Mouse (Mus musculus) MEL (cell line): ENCODE results near the gene Znrf4. TPM values are rescaled to one million over a fixed set of nuclear protein-coding genes. Genes with fewer than 3 reads are reported as not detected.

Source experiments
- DNase-seq: peaks from one replicate; pipeline ENCODE4 v3.0.0; 2011; ENCODE audit warnings: low read depth, low spot score
- H3K27ac ChIP-seq: 2 replicates; pipeline ENCODE4 v1.5.1; 2012; ENCODE audit warnings: low read depth, mild to moderate bottlenecking, control low read depth, low read length, moderate library complexity; ENCODE audit not compliant: control insufficient read depth
- H3K27me3 ChIP-seq, 2 experiments: fragments of 150-350 bp in 1 of 2; sonication (generic) in 1 of 2; 2 replicates each; pipeline ENCODE4 v1.6.1; 2012; ENCODE audit warnings: low read length in 2 of 2, mild to moderate bottlenecking in 2 of 2, improper control_type of control experiment in 1 of 2, moderate library complexity in 1 of 2; ENCODE audit not compliant: insufficient read depth in 2 of 2, control insufficient read depth in 1 of 2
- H3K36me3 ChIP-seq, 2 experiments: 2 replicates each; pipeline ENCODE4 v1.6.1; 2012 to 2014; ENCODE audit warnings: low read length in 2 of 2, improper control_type of control experiment in 1 of 2, inconsistent platforms in 1 of 2, mild to moderate bottlenecking in 1 of 2; ENCODE audit not compliant: insufficient read depth in 2 of 2, control insufficient read depth in 1 of 2
- H3K4me1 ChIP-seq, 2 experiments: fragments of 150-350 bp in 1 of 2; sonication (generic) in 1 of 2; 2 replicates each; pipeline ENCODE4 v1.6.1; 2012; ENCODE audit warnings: low read length in 2 of 2, improper control_type of control experiment in 1 of 2, mild to moderate bottlenecking in 1 of 2; ENCODE audit not compliant: insufficient read depth in 2 of 2, control insufficient read depth in 1 of 2
- H3K4me3 ChIP-seq, 2 experiments: fragments of 150-350 bp in 1 of 2; sonication (generic) in 1 of 2; 2 replicates each; pipeline ENCODE4 v1.5.1; 2012; ENCODE audit warnings: low read depth in 2 of 2, low read length in 2 of 2, mild to moderate bottlenecking in 2 of 2, moderate library complexity in 2 of 2, control low read depth in 1 of 2, improper control_type of control experiment in 1 of 2; ENCODE audit not compliant: control insufficient read depth in 1 of 2, insufficient read depth in 1 of 2
- H3K79me2 ChIP-seq: 2 replicates; pipeline ENCODE4 v1.6.1; 2012; ENCODE audit warnings: mild to moderate bottlenecking, low read length, moderate library complexity; ENCODE audit not compliant: control insufficient read depth, poor library complexity, insufficient read depth
- H3K9ac ChIP-seq: 2 replicates; pipeline ENCODE4 v1.6.1; 2012; ENCODE audit warnings: low read depth, mild to moderate bottlenecking, control low read depth, low read length, moderate library complexity; ENCODE audit not compliant: control insufficient read depth, poor library complexity, severe bottlenecking
- H3K9me3 ChIP-seq: fragments of 150-350 bp; sonication (generic); replicated peaks from 2 replicates; pipeline ENCODE4 v1.6.1; 2012; ENCODE audit warnings: mild to moderate bottlenecking, low read length, improper control_type of control experiment, moderate library complexity; ENCODE audit not compliant: insufficient read depth
- CHD1 ChIP-seq: IDR thresholded peaks from 2 replicates; pipeline ENCODE4 v1.6.1; 2012; ENCODE audit warnings: low read depth, mild to moderate bottlenecking, inconsistent platforms, low read length, improper control_type of control experiment
- CTCF ChIP-seq, 3 experiments: IDR thresholded peaks in 2 of 3; conservative IDR thresholded peaks in 1 of 3; 2 replicates each; pipeline ENCODE4 v1.5.1; 2011 to 2012; ENCODE audit warnings: low read length in 3 of 3, low read depth in 2 of 3, mild to moderate bottlenecking in 2 of 3, improper control_type of control experiment in 1 of 3, inconsistent platforms in 1 of 3, mixed read lengths in 1 of 3, moderate library complexity in 1 of 3; ENCODE audit not compliant: control insufficient read depth in 1 of 3, insufficient read depth in 1 of 3, poor library complexity in 1 of 3, severe bottlenecking in 1 of 3
- E2F4 ChIP-seq: IDR thresholded peaks from 2 replicates; pipeline ENCODE4 v1.6.1; 2011; ENCODE audit warnings: low read depth, low read length, improper control_type of control experiment, borderline replicate concordance
- EP300 ChIP-seq, 2 experiments: IDR thresholded peaks; 2 replicates each; pipeline ENCODE4 v1.6.1; 2011; ENCODE audit warnings: improper control_type of control experiment in 2 of 2, low read length in 2 of 2, low read depth in 1 of 2, mild to moderate bottlenecking in 1 of 2
- HCFC1 ChIP-seq: IDR thresholded peaks from 2 replicates; pipeline ENCODE4 v1.6.1; 2012; ENCODE audit warnings: low read depth, mild to moderate bottlenecking, inconsistent platforms, low read length, improper control_type of control experiment, moderate library complexity
- JUND ChIP-seq: IDR thresholded peaks from 2 replicates; pipeline ENCODE4 v1.6.1; 2011; ENCODE audit warnings: low read depth, mild to moderate bottlenecking, improper control_type of control experiment, low read length
- KAT2A ChIP-seq: conservative IDR thresholded peaks from 2 replicates; pipeline ENCODE4 v1.6.1; 2012; ENCODE audit warnings: low read depth, low read length, improper control_type of control experiment, inconsistent platforms
- MAFK ChIP-seq: IDR thresholded peaks from 2 replicates; pipeline ENCODE4 v1.6.1; 2011; ENCODE audit warnings: low read depth, mild to moderate bottlenecking, low read length, improper control_type of control experiment, borderline replicate concordance
- POLR2A ChIP-seq, 2 experiments: IDR thresholded peaks; 2 replicates each; pipeline ENCODE4 v1.6.1; 2011 to 2012; ENCODE audit warnings: low read length in 2 of 2, mild to moderate bottlenecking in 2 of 2, control low read depth in 1 of 2, improper control_type of control experiment in 1 of 2, low read depth in 1 of 2, moderate library complexity in 1 of 2; ENCODE audit not compliant: control insufficient read depth in 1 of 2, insufficient read depth in 1 of 2, poor library complexity in 1 of 2
- POLR2AphosphoS2 ChIP-seq: IDR thresholded peaks from 2 replicates; pipeline ENCODE4 v1.6.1; 2011; ENCODE audit warnings: low read length, improper control_type of control experiment
- POLR2AphosphoS5 ChIP-seq: IDR thresholded peaks from 2 replicates; pipeline ENCODE4 v1.6.1; 2012; ENCODE audit warnings: low read depth, borderline replicate concordance, mild to moderate bottlenecking, inconsistent platforms, low read length, moderate library complexity, mixed read lengths
- RCOR1 ChIP-seq: IDR thresholded peaks from 2 replicates; pipeline ENCODE4 v1.6.1; 2012; ENCODE audit warnings: low read depth, mild to moderate bottlenecking, inconsistent platforms, low read length, improper control_type of control experiment
- SIN3A ChIP-seq: IDR thresholded peaks from 2 replicates; pipeline ENCODE4 v1.6.1; 2012; ENCODE audit warnings: low read length, improper control_type of control experiment, inconsistent platforms
- UBTF ChIP-seq: IDR thresholded peaks from 2 replicates; pipeline ENCODE4 v1.6.1; 2012; ENCODE audit warnings: low read depth, mild to moderate bottlenecking, inconsistent platforms, low read length, improper control_type of control experiment, moderate library complexity, borderline replicate concordance; ENCODE audit not compliant: insufficient read depth
- USF2 ChIP-seq, 2 experiments: IDR thresholded peaks; 2 replicates each; pipeline ENCODE4 v1.6.1; 2011 to 2012; ENCODE audit warnings: improper control_type of control experiment in 2 of 2, low read length in 2 of 2, borderline replicate concordance in 1 of 2, inconsistent platforms in 1 of 2, low read depth in 1 of 2, mild to moderate bottlenecking in 1 of 2; ENCODE audit not compliant: insufficient read depth in 1 of 2
- ZMIZ1 ChIP-seq: IDR thresholded peaks from 2 replicates; pipeline ENCODE4 v1.6.1; 2012; ENCODE audit warnings: low read depth, mild to moderate bottlenecking, inconsistent platforms, low read length, improper control_type of control experiment, moderate library complexity
- polyA plus RNA-seq, 2 experiments: library from polyadenylated mRNA; stranded (reverse) in 1 of 2; unstranded in 1 of 2; fragments of >175 nt in 1 of 2; fragments of >200 nt in 1 of 2; gene quantifications; 2 replicates each; pipeline versions ENCODE4 v1.2.1 to v1.2.4; 2012; ENCODE audit warnings: low replicate concordance in 2 of 2, low read depth in 1 of 2; ENCODE audit not compliant: insufficient read length in 2 of 2, insufficient read depth in 1 of 2, missing spikeins in 1 of 2
- total RNA-seq: library from RNA; depleted of rRNA; stranded (reverse); fragments of 300-350 nt; gene quantifications from 2 replicates; pipeline ENCODE4 v1.2.3, GENCODE M21; 2012

The Znrf4 gene
- total and polyA plus RNA-seq, 3 experiments = not detected

- Histone ChIP-seq H3K9me3 (no peaks in the 10 kb centered on the region), H3K36me3 (peaks cover 2 to 4% of the 10 kb centered on the region in 2 experiments; a peak in 1 of 4 replicates), H3K4me3 (no peak overlapping the region), H3K4me1 (peaks cover 5 to 14% of the 10 kb centered on the region in 2 experiments; a peak in 3 of 4 replicates), H3K79me2 (peaks cover 49% of the 10 kb centered on the region), H3K27ac (no peak overlapping the region), H3K9ac (no peak overlapping the region), H3K27me3 (no peaks in the 10 kb centered on the region)
- no peak for DNase-seq
- no peak for TF ChIP-seq POLR2A (IDR thresholded peaks at IDR 0.05; ENCODE audit: control insufficient read depth in 1 of 2, insufficient read depth in 1 of 2, low read depth in 1 of 2, low read length in 2 of 2, poor library complexity in 1 of 2)
- no peak for TF ChIP-seq JUND
- no peak for TF ChIP-seq POLR2AphosphoS2
- TF ChIP-seq POLR2AphosphoS5 = no peak
- no peak for TF ChIP-seq MAFK
- no peak for TF ChIP-seq KAT2A
- TF ChIP-seq RCOR1 = no peak
- TF ChIP-seq E2F4 = no peak
- TF ChIP-seq UBTF = no peak
- TF ChIP-seq EP300 (IDR thresholded peaks at IDR 0.05; ENCODE audit: low read depth in 1 of 2, low read length in 2 of 2) = no peak
- no peak for TF ChIP-seq CHD1
- TF ChIP-seq SIN3A = no peak
- no peak for TF ChIP-seq USF2 (IDR thresholded peaks at IDR 0.05; ENCODE audit: borderline replicate concordance in 1 of 2, insufficient read depth in 1 of 2, low read depth in 1 of 2, low read length in 2 of 2)
- TF ChIP-seq HCFC1 = no peak
- TF ChIP-seq ZMIZ1 = no peak
Observed at GRCm38 (mm10) chr17:56468870-56469269, 43.4 kb downstream of the Znrf4 start.

DNA sequence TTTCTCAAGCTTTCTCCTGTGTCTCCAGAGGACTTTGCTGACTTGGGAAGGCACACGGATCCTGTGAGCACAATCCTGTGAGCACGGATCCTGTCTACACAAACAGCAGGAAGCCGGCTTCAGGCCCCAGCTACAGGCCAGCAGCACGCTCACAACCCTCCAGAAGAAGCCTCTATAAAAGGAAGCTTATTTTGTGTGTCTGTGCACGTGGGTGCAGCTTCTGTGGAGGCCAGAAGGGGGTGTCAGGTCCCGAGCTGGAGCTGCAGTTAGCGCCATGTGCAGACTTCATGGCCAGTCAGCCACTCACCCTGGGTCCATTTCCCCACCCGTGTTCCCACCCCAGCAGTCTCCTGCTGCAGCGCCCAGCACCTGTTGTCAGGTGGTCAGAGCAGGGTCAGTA, 43.9 kb downstream of the Znrf4 start:
- Histone ChIP-seq H3K79me2 (peaks cover 46% of the 10 kb centered on the region), H3K27ac (no peak overlapping the region), H3K9ac (no peak overlapping the region), H3K36me3 (peaks cover 2 to 4% of the 10 kb centered on the region in 2 experiments; a peak in 1 of 4 replicates), H3K4me1 (peaks cover 3 to 9% of the 10 kb centered on the region in 2 experiments; a peak in 2 of 4 replicates), H3K27me3 (no peaks in the 10 kb centered on the region), H3K4me3 (no peak overlapping the region), H3K9me3 (no peaks in the 10 kb centered on the region)
- TF ChIP-seq CTCF (IDR thresholded peaks at IDR 0.05 in 2 of 3, conservative IDR thresholded peaks at IDR 0.05 in 1 of 3; ENCODE audit: control insufficient read depth in 1 of 3, insufficient read depth in 1 of 3, low read depth in 2 of 3, low read length in 3 of 3, poor library complexity in 1 of 3, severe bottlenecking in 1 of 3) (no peak; a peak in 1 of 6 replicates), MAFK (no peak)
- DNase-seq = no peak
